Comparison of ENCODE assay signal across 9 mouse cellular contexts in genomic region chr7:144052076-144052475, GRCm38 (mm10). TPM values are rescaled to one million over a fixed set of nuclear protein-coding genes. Genes with fewer than 3 reads are reported as not detected.
A peak's percentile ranks its signal among the peaks of the same experiment; 100 is the strongest.
DNase-seq lines count a peak whose midpoint lies in the region; ATAC-seq and TF ChIP-seq lines count a peak whose summit lies in the region.
"Had no signal": no experiment of that assay in that cellular context is flagged by ENCODE, and none has a peak within 500 bp of the region (broad histone marks: within the 10 kb centered on the region; RNA-seq: fewer than 3 reads in every experiment).

No protein-coding gene starts in this region.

- ATAC-seq in forebrain, embryonic 12.5 days (ENCODE audit: low FRiP score): no peak
- ATAC-seq in liver, embryonic 14.5 days (ENCODE audit: insufficient read depth): no peak
- ATAC-seq in megakaryocyte-erythroid progenitor cell, adult 5-6 weeks (replicated peaks; ENCODE audit: low FRiP score, low TSS enrichment, poor library complexity, severe bottlenecking): no peak

- H3K36me3 ChIP-seq in forebrain, embryonic 10.5 days (replicated peaks): no peaks in the 10 kb centered on the region
- no peaks in the 10 kb centered on the region for H3K36me3 ChIP-seq in forebrain, embryonic 12.5 days (replicated peaks)
- H3K36me3 ChIP-seq in liver, embryonic 14.5 days (replicated peaks; ENCODE audit: control insufficient read depth, insufficient read depth, low read depth): no peaks in the 10 kb centered on the region
- H3K36me3 ChIP-seq: limb, embryonic 12.5 days had no signal

- whole genome bisulfite sequencing in forebrain, embryonic 10.5 days: 21% methylated on average over 12 of the region's 12 CpGs
- 13% methylated on average over 12 of the region's 12 CpGs for WGBS in forebrain, embryonic 12.5 days
- WGBS in liver, embryonic 14.5 days (ENCODE audit: insufficient replicate concordance): 13% methylated on average over 12 of the region's 12 CpGs

- no peak overlapping the region for H3K4me3 ChIP-seq in forebrain, embryonic 10.5 days
- no peak overlapping the region for H3K4me3 ChIP-seq in forebrain, embryonic 12.5 days (replicated peaks)
- no peak overlapping the region for H3K4me3 ChIP-seq in liver, embryonic 14.5 days (ENCODE audit: insufficient read depth in 1 of 2, low read depth in 2 of 2, low read length in 2 of 2)
- H3K4me3 ChIP-seq: limb, embryonic 12.5 days had no signal

- H3K27ac ChIP-seq in forebrain, embryonic 10.5 days: 0 out of 2 replicates have a peak overlapping the region, but pooled peaks have one; percentile 35
- no peak overlapping the region for H3K27ac ChIP-seq in forebrain, embryonic 12.5 days
- H3K27ac ChIP-seq in liver, embryonic 14.5 days: no peak overlapping the region
- H3K27ac ChIP-seq: limb, embryonic 12.5 days had no signal

- peak; percentile 36 for TF ChIP-seq CTCF in liver, embryonic 14.5 days (IDR thresholded peaks at IDR 0.05; ENCODE audit: low read depth)

- H3K4me2 ChIP-seq in forebrain, embryonic 12.5 days: no peak overlapping the region
- H3K4me2 ChIP-seq in liver, embryonic 14.5 days (ENCODE audit: low read depth): no peak overlapping the region
- H3K4me2 ChIP-seq: limb, embryonic 12.5 days had no signal

- no peaks in the 10 kb centered on the region for H3K9me3 ChIP-seq in forebrain, embryonic 10.5 days
- 0 out of 2 replicates have a peak, but pooled peaks cover 4% of the 10 kb centered on the region for H3K9me3 ChIP-seq in forebrain, embryonic 12.5 days
- no peaks in the 10 kb centered on the region for H3K9me3 ChIP-seq in liver, embryonic 14.5 days (ENCODE audit: control insufficient read depth, low read length)
- H3K9me3 ChIP-seq: limb, embryonic 12.5 days had no signal

- TF ChIP-seq EP300 in liver, embryonic 14.5 days (IDR thresholded peaks at IDR 0.05; ENCODE audit: low read depth): no peak

- peak; percentile 34 for DNase-seq in forebrain, embryonic 10.5 days (ENCODE audit: extremely low spot score, low spot score)
- DNase-seq in ES-CJ7 (ENCODE audit: low read depth, low spot score): peak; percentile 47
- peak; percentile 41 to 44 for DNase-seq in heart, postnatal 10 days
- DNase-seq in liver, embryonic 14.5 days (ENCODE audit: low read depth in 3 of 3, low spot score in 3 of 3): peak in 1 of 3 experiments; percentile 20
- DNase-seq in frontal cortex, postnatal 14 days (ENCODE audit: low spot score in 2 of 2): no peak
- no peak for DNase-seq in left cerebral cortex, postnatal 25 days (ENCODE audit: low spot score in 2 of 2)

- H3K4me1 ChIP-seq in forebrain, embryonic 10.5 days: peaks cover 15% of the 10 kb centered on the region
- 0 out of 2 replicates have a peak, but pooled peaks cover 2% of the 10 kb centered on the region for H3K4me1 ChIP-seq in forebrain, embryonic 12.5 days
- H3K4me1 ChIP-seq in liver, embryonic 14.5 days (replicated peaks; ENCODE audit: control insufficient read depth in 2 of 2, insufficient read depth in 2 of 2, low read length in 1 of 2): peaks cover 0 to 4% of the 10 kb centered on the region in 2 experiments; a peak in 1 of 4 replicates

- no peaks in the 10 kb centered on the region for H3K27me3 ChIP-seq in forebrain, embryonic 10.5 days (ENCODE audit: poor library complexity, severe bottlenecking)
- no peaks in the 10 kb centered on the region for H3K27me3 ChIP-seq in forebrain, embryonic 12.5 days
- no peaks in the 10 kb centered on the region for H3K27me3 ChIP-seq in liver, embryonic 14.5 days (ENCODE audit: control insufficient read depth, insufficient read depth, low read length)
- H3K27me3 ChIP-seq: limb, embryonic 12.5 days had no signal

- intact Hi-C loops in heart, postnatal 10 days (cut with DNase I): no loop called here
- intact Hi-C loops in left cerebral cortex, postnatal 25 days (cut with DNase I): no loop called here

- H3K9ac ChIP-seq in forebrain, embryonic 12.5 days: no peak overlapping the region
- H3K9ac ChIP-seq in liver, embryonic 14.5 days (replicated peaks): no peak overlapping the region
- H3K9ac ChIP-seq: limb, embryonic 12.5 days had no signal

RNA-seq across cellular contexts. Expression of gene Shank2, which starts 50.3 kb away (rescaled TPM):
- polyA plus RNA-seq in forebrain, embryonic 10.5 days (2016; fragmentation: Nextera tagmentation; extraction: Ambion mirVana): 0.67 and 0.86 TPM in 2 replicates
- 2.8 and 3.0 TPM in 2 replicates for polyA plus RNA-seq in forebrain, embryonic 12.5 days (2016; fragmentation: Nextera tagmentation; extraction: Ambion mirVana)
- total RNA-seq in heart, postnatal 10 days (2021): under 1 TPM; 0.69 to 0.93 TPM
- polyA plus RNA-seq in liver, embryonic 14.5 days (2012; rRNA removed): 0.35 and 0.47 TPM in 2 replicates
- 0.17 and 0.27 TPM in 2 replicates for polyA plus RNA-seq in liver, embryonic 14.5 days (2014; fragmentation: Nextera tagmentation; extraction: Ambion mirVana)
- total RNA-seq in megakaryocyte-erythroid progenitor cell, adult 5-6 weeks (2014; fragmentation: Nextera tagmentation): not detected in 2 replicates
- total RNA-seq in megakaryocyte-erythroid progenitor cell, adult 5-6 weeks (2017): not detected in 2 replicates
- total RNA-seq in left cerebral cortex, postnatal 25 days (2021): 100 to 1,000 TPM; 148 to 167 TPM

Comparison
In these comparisons a context has a peak if more than half of its experiments do, and no peak if none do; other contexts are left out.
1. DNase-seq: peak in forebrain, embryonic 10.5 days (single experiment), ES-CJ7 (single experiment) and heart, postnatal 10 days (2 of 2); none in frontal cortex, postnatal 14 days (0 of 2) and left cerebral cortex, postnatal 25 days (0 of 2).
2. RNA of gene Shank2, which starts 50.3 kb away (total RNA-seq): 148 to 167 TPM in left cerebral cortex, postnatal 25 days; 0.69 to 0.93 TPM in heart, postnatal 10 days and not detected in megakaryocyte-erythroid progenitor cell, adult 5-6 weeks; every median in the first group is over 10 times any median in the second.